Mouse (Mus musculus): ENCODE data around the gene Fkbpl. TPM values are rescaled to one million over a fixed set of nuclear protein-coding genes. Genes with fewer than 3 reads are reported as not detected.

The Fkbpl gene
- polyA plus RNA-seq, 1 experiment = 9.9 TPM

GRCm38 (mm10) chr17:34630761-34631301 lies 13.7 kb upstream of the Fkbpl start:
- TF ChIP-seq CEBPB (IDR thresholded peaks at IDR 0.05; ENCODE audit: low read depth) = no peak
- TF ChIP-seq MYOD1 (IDR thresholded peaks at IDR 0.05; ENCODE audit: control insufficient read depth, insufficient read length, low read depth) = no peak
- TF ChIP-seq USF1 (IDR thresholded peaks at IDR 0.05; ENCODE audit: low read depth) = no peak
- no peak for TF ChIP-seq CTCF (IDR thresholded peaks at IDR 0.05; ENCODE audit: control insufficient read depth, insufficient read depth, insufficient read length)
- Histone ChIP-seq H3K27me3 (ENCODE audit: control insufficient read depth, insufficient read depth, insufficient read length) (peaks cover 38% of the 10 kb centered on the region), H3K4me3 (ENCODE audit: insufficient read depth, poor library complexity, severe bottlenecking) (no peak overlapping the region), H3ac (ENCODE audit: control insufficient read depth, insufficient read length, low read depth) (no peak overlapping the region), H3K79me2 (ENCODE audit: control insufficient read depth, insufficient read depth) (no peaks in the 10 kb centered on the region), H3K79me3 (ENCODE audit: low read depth) (no peaks in the 10 kb centered on the region), H3K36me3 (ENCODE audit: control insufficient read depth, insufficient read depth) (no peaks in the 10 kb centered on the region)

GRCm38 (mm10) chr17:34631647-34632046 lies 12.9 kb upstream of the Fkbpl start:
- H3K79me2 ChIP-seq (ENCODE audit: control insufficient read depth, insufficient read depth) = no peaks in the 10 kb centered on the region
- no peak overlapping the region for H3ac ChIP-seq (ENCODE audit: control insufficient read depth, insufficient read length, low read depth)
- peaks cover 38% of the 10 kb centered on the region for H3K27me3 ChIP-seq (ENCODE audit: control insufficient read depth, insufficient read depth, insufficient read length)
- H3K4me3 ChIP-seq (ENCODE audit: insufficient read depth, poor library complexity, severe bottlenecking) = no peak overlapping the region
- no peaks in the 10 kb centered on the region for H3K79me3 ChIP-seq (ENCODE audit: low read depth)
- no peaks in the 10 kb centered on the region for H3K36me3 ChIP-seq (ENCODE audit: control insufficient read depth, insufficient read depth)
- TF ChIP-seq MAX (IDR thresholded peaks at IDR 0.05) (no peak), CEBPB (IDR thresholded peaks at IDR 0.05; ENCODE audit: low read depth) (no peak), USF1 (IDR thresholded peaks at IDR 0.05; ENCODE audit: low read depth) (no peak), CTCF (IDR thresholded peaks at IDR 0.05; ENCODE audit: control insufficient read depth, insufficient read depth, insufficient read length) (no peak), FOSL1 (IDR thresholded peaks at IDR 0.05; ENCODE audit: insufficient read depth, low read length, poor library complexity, severe bottlenecking) (no peak), MYOG (IDR thresholded peaks at IDR 0.05; ENCODE audit: control insufficient read depth, extremely low read depth, insufficient read length) (no peak), MYOD1 (IDR thresholded peaks at IDR 0.05; ENCODE audit: control insufficient read depth, insufficient read length, low read depth) (no peak)

- H3K36me3 ChIP-seq (ENCODE audit: control insufficient read depth, insufficient read depth) = no peaks in the 10 kb centered on the region
- H3K79me3 ChIP-seq (ENCODE audit: low read depth) = no peaks in the 10 kb centered on the region
- no peak overlapping the region for H3ac ChIP-seq (ENCODE audit: control insufficient read depth, insufficient read length, low read depth)
- no peak overlapping the region for H3K4me3 ChIP-seq (ENCODE audit: insufficient read depth, poor library complexity, severe bottlenecking)
- H3K27me3 ChIP-seq (ENCODE audit: control insufficient read depth, insufficient read depth, insufficient read length) = peaks cover 38% of the 10 kb centered on the region
- TF ChIP-seq USF1 (IDR thresholded peaks at IDR 0.05; ENCODE audit: low read depth) (no peak), CEBPB (IDR thresholded peaks at IDR 0.05; ENCODE audit: low read depth) (no peak), MYOD1 (IDR thresholded peaks at IDR 0.05; ENCODE audit: control insufficient read depth, insufficient read length, low read depth) (no peak), MAX (IDR thresholded peaks at IDR 0.05) (no peak), CTCF (IDR thresholded peaks at IDR 0.05; ENCODE audit: control insufficient read depth, insufficient read depth, insufficient read length) (no peak), MYOG (IDR thresholded peaks at IDR 0.05; ENCODE audit: control insufficient read depth, extremely low read depth, insufficient read length) (no peak)
- H3K79me2 ChIP-seq (ENCODE audit: control insufficient read depth, insufficient read depth) = no peaks in the 10 kb centered on the region
Measured at GRCm38 (mm10) chr17:34632261-34632691, 12.3 kb upstream of the Fkbpl start.

DNA sequence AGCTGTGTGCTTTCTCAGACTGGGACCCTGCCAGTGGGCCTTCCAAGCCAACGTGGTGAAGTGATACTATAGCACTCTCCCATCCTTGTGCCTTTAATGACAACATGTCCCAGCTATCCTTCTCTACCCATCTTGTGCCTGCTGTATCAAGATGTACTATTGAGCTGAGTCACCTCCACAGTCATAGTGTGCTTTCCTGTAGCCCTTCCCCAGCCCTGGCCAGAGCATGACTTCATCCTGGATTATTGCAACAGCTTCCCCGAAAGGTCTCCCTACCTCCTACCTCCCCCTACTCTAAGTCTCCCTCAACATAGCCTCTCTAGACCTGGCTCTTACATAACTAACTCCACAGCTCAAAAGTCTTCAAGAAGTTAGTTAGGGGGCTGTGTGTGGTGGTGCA lies 8.9 kb upstream of the Fkbpl start:
- Histone ChIP-seq H3K36me3 (ENCODE audit: control insufficient read depth, insufficient read depth) (no peaks in the 10 kb centered on the region), H3ac (ENCODE audit: control insufficient read depth, insufficient read length, low read depth) (no peak overlapping the region), H3K79me3 (ENCODE audit: low read depth) (no peaks in the 10 kb centered on the region), H3K27me3 (ENCODE audit: control insufficient read depth, insufficient read depth, insufficient read length) (peaks cover 31% of the 10 kb centered on the region), H3K4me3 (ENCODE audit: insufficient read depth, poor library complexity, severe bottlenecking) (no peak overlapping the region), H3K79me2 (ENCODE audit: control insufficient read depth, insufficient read depth) (no peaks in the 10 kb centered on the region)
- TF ChIP-seq CEBPB (IDR thresholded peaks at IDR 0.05; ENCODE audit: low read depth) (no peak), CTCF (IDR thresholded peaks at IDR 0.05; ENCODE audit: control insufficient read depth, insufficient read depth, insufficient read length) (no peak), MYOG (IDR thresholded peaks at IDR 0.05; ENCODE audit: control insufficient read depth, extremely low read depth, insufficient read length) (no peak), MYOD1 (IDR thresholded peaks at IDR 0.05; ENCODE audit: control insufficient read depth, insufficient read length, low read depth) (no peak), USF1 (IDR thresholded peaks at IDR 0.05; ENCODE audit: low read depth) (no peak), FOSL1 (IDR thresholded peaks at IDR 0.05; ENCODE audit: insufficient read depth, low read length, poor library complexity, severe bottlenecking) (no peak), MAX (IDR thresholded peaks at IDR 0.05) (no peak)

DNA sequence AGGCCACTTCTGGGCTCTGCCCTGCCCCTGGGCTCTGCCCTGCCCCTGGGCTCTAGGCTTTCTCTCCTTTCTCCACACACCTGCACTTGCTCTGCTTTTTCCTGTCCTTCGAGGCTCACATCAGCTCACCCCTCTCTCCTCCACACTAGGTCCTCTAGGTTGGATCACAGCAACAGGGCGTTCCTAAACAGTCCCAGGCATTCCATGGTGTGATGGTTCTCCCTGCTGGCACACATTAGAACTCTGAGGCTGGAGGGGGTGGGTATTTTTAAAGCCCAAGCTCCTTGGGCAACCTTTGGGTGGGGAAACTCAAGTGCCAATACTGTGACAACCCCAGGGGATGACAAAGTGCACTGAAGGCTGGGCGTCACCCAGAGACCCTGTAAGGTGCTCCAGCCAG lies 7.1 kb upstream of the Fkbpl start:
- Histone ChIP-seq H3K4me3 (ENCODE audit: insufficient read depth, poor library complexity, severe bottlenecking) (no peak overlapping the region), H3K27me3 (ENCODE audit: control insufficient read depth, insufficient read depth, insufficient read length) (peaks cover 13% of the 10 kb centered on the region), H3K79me3 (ENCODE audit: low read depth) (no peaks in the 10 kb centered on the region), H3K36me3 (ENCODE audit: control insufficient read depth, insufficient read depth) (no peaks in the 10 kb centered on the region), H3ac (ENCODE audit: control insufficient read depth, insufficient read length, low read depth) (no peak overlapping the region), H3K79me2 (ENCODE audit: control insufficient read depth, insufficient read depth) (no peaks in the 10 kb centered on the region)
- no peak for TF ChIP-seq FOSL1 (IDR thresholded peaks at IDR 0.05; ENCODE audit: insufficient read depth, low read length, poor library complexity, severe bottlenecking)
- TF ChIP-seq MAX (IDR thresholded peaks at IDR 0.05) = no peak
- TF ChIP-seq MYOD1 (IDR thresholded peaks at IDR 0.05; ENCODE audit: control insufficient read depth, insufficient read length, low read depth) = no peak
- no peak for TF ChIP-seq CEBPB (IDR thresholded peaks at IDR 0.05; ENCODE audit: low read depth)
- TF ChIP-seq USF1 (IDR thresholded peaks at IDR 0.05; ENCODE audit: low read depth) = no peak

Measured in C2C12 (cell line).